Mouse (Mus musculus) lung, postnatal 14 days (tissue): ENCODE measurements at regions not wholly inside any gene's neighbourhood (a gene's known extent, or its start where the extent isn't known, plus 50 kb on each side); places are given as distances from the start of the nearest gene placed in this dataset.
A peak's percentile ranks its signal among the peaks of the same experiment; 100 is the strongest.

Experiments used
- DNase-seq: peaks from one replicate; pipeline ENCODE4 v3.0.0; 2021

- DNase-seq = no peak
Observed at GRCm38 (mm10) chr15:25468478-25468877, 54.9 kb upstream of the Basp1 start.

GRCm38 (mm10) chr15:25469185-25469845 lies 55.8 kb upstream of the Basp1 start:
- DNase-seq = no peak

GRCm38 (mm10) chr15:25471331-25471730 lies 57.8 kb upstream of the Basp1 start:
- no peak for DNase-seq

GRCm38 (mm10) chr15:25473201-25473710 lies 59.7 kb upstream of the Basp1 start:
- DNase-seq = no peak

GRCm38 (mm10) chr15:25474096-25474495 lies 60.5 kb upstream of the Basp1 start:
- DNase-seq = no peak

- DNase-seq = peak; percentile 32
Observed at GRCm38 (mm10) chr15:25482586-25482985, 69.0 kb upstream of the Basp1 start.

- peak; percentile 23 for DNase-seq
Observed at GRCm38 (mm10) chr15:25485372-25485771, 71.8 kb upstream of the Basp1 start.

GRCm38 (mm10) chr15:25486158-25486557 lies 72.6 kb upstream of the Basp1 start:
- no peak for DNase-seq

- peak; percentile 15 for DNase-seq
Observed at GRCm38 (mm10) chr15:25489804-25490203, 76.2 kb upstream of the Basp1 start.

GRCm38 (mm10) chr15:25492161-25492746 lies 78.7 kb upstream of the Basp1 start:
- DNase-seq = no peak

- DNase-seq = no peak
Observed at GRCm38 (mm10) chr15:25494687-25495299, 81.2 kb upstream of the Basp1 start.

- no peak for DNase-seq
Observed at GRCm38 (mm10) chr15:25495926-25496644, 82.5 kb upstream of the Basp1 start.

- no peak for DNase-seq
Observed at GRCm38 (mm10) chr15:25497743-25498142, 84.2 kb upstream of the Basp1 start.

- no peak for DNase-seq
Observed at GRCm38 (mm10) chr15:25498422-25498821, 84.9 kb upstream of the Basp1 start.

- DNase-seq = no peak
Observed at GRCm38 (mm10) chr15:25502513-25502912, 88.9 kb upstream of the Basp1 start.

- DNase-seq = no peak
Observed at GRCm38 (mm10) chr15:25503104-25503503, 89.5 kb upstream of the Basp1 start.

GRCm38 (mm10) chr15:25509139-25509538 lies 95.6 kb upstream of the Basp1 start:
- no peak for DNase-seq

GRCm38 (mm10) chr15:25509584-25509983 lies 96.0 kb upstream of the Basp1 start:
- DNase-seq = no peak

GRCm38 (mm10) chr15:25510060-25510492 lies 96.5 kb upstream of the Basp1 start:
- no peak for DNase-seq

GRCm38 (mm10) chr15:25518025-25518928 lies 104.0 kb upstream of the Myo10 start:
- no peak for DNase-seq

GRCm38 (mm10) chr15:25524189-25524588 lies 98.1 kb upstream of the Myo10 start:
- no peak for DNase-seq

GRCm38 (mm10) chr15:25525337-25525736 lies 97.0 kb upstream of the Myo10 start:
- DNase-seq = peak; percentile 24
